Mouse (Mus musculus) gastrocnemius, postnatal 36 days (tissue): ENCODE data around the gene Aip. TPM values are rescaled to one million over a fixed set of nuclear protein-coding genes. Genes with fewer than 3 reads are reported as not detected.

Source experiments
- DNase-seq, 2 experiments: peaks; one replicate each; pipeline ENCODE4 v3.0.0; 2022
- intact Hi-C: fragments of 180-260 bp; cut with DNase I; formaldehyde crosslinking; loops from one replicate; pipeline ENCODE4 v1.15.1; 2025
- total RNA-seq, 2 experiments: library from RNA; stranded (reverse); gene quantifications; 2 replicates each; pipeline ENCODE4 v1.2.3; 2021

The Aip gene
- total RNA-seq, 2 experiments from 2014 or later = 58.2 to 68.0 TPM

GRCm38 (mm10) chr19:4153232-4153654, 27.6 kb upstream of the Aip start, which contains the start of gene Ptprcap:
Gene Ptprcap (plus strand): TSS chr19:4153604.
- no peak for DNase-seq
- intact Hi-C loops = no loop called here

DNA sequence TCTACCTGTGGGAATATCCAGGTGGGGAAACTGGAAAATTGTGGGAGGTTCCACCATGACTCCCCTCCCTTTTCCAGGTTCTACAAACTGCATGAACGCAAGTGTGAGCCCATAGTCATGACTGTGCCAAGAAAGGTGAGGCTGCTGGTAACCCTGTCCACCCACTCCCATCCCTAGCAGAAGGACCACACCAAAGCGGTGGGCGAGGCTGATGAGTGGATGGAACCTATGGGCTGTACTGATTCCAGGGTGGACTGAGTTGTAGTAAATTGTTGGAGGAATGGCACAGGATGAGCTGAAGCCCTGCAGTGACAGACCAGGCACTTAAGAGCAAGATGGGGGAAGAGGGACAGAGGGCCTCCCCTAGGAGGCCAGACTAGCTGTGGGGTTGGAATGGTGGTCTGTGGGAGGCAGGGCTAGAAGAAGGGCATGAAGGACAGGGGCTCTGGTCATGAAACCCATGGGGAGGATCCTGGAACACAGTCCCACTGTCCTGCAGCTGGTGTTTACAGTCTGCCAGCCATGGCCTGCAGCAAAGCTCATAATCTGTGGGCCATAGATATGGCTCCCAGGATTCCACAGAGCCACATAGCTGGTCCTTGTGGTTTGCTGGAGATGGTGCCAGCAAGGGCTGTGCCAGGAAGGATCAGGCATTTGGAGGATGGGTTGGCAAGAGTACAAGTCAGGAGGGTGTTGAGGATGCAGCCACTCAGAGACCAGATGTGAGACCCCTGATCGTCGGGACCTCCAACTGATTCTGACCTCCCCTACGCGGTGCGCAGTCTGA, 27.0 kb upstream of the Aip start:
- DNase-seq = no peak
- intact Hi-C loops = no loop called here

GRCm38 (mm10) chr19:4151898-4152297, 26.2 kb upstream of the Aip start:
- intact Hi-C loops = no loop called here
- DNase-seq = no peak

DNA sequence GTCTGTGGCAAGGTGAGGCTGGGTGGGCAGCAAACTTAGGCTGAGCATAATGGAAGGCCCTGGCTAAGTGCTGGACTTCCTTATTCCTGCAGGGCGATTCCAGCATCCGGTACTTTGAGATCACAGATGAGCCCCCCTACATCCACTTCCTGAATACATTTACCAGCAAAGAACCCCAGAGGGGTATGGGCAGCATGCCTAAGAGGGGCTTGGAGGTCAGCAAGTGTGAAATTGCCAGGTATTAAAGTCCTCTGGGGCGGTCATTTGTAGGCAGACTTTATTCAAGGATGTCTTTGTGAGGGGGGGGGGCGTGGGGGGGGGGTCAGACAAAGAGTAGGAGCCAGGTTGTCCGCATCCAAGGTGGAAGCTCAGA, 25.8 kb upstream of the Aip start:
- no peak for DNase-seq
- intact Hi-C loops = no loop called here

DNA sequence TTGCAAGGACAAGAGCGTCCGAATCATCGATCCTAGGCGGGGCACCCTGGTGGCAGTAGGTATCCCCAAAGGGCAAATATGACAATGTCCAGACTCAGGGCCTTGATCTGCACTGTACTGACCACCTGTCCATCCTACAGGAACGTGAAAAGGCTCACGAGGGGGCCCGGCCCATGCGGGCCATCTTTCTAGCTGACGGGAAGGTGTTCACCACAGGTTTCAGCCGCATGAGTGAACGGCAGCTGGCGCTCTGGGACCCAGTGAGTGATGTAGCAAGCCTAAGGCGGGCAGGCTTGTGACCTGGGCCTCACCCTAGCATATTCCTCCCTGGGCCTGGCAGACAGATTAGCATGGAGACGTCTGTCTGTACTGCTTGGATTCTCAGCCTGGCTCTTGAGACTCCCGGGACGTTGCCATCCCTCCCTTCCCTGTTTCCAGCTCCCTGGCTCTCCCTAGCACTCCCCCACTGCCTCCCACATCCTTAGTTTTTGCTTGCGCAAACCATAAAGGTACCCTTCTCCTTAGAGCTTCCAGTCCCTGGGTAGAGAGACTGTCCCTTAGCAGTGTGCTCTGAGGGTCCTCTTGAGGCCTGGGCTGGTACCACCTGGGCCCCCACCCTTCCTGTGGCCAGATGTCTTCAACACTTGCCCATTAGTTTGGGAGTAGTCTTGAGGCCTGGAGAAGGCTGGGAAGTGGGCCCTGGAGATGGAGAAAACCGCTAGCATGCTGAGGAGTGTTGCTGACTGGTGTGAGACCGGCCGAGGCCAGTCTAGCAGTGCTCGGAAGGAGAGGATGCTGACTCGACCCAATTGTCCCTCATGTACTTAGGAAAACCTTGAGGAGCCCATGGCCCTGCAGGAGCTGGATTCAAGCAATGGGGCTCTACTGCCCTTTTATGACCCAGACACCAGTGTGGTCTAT, 25.2 kb upstream of the Aip start:
- DNase-seq = no peak
- intact Hi-C loops = no loop called here

DNA sequence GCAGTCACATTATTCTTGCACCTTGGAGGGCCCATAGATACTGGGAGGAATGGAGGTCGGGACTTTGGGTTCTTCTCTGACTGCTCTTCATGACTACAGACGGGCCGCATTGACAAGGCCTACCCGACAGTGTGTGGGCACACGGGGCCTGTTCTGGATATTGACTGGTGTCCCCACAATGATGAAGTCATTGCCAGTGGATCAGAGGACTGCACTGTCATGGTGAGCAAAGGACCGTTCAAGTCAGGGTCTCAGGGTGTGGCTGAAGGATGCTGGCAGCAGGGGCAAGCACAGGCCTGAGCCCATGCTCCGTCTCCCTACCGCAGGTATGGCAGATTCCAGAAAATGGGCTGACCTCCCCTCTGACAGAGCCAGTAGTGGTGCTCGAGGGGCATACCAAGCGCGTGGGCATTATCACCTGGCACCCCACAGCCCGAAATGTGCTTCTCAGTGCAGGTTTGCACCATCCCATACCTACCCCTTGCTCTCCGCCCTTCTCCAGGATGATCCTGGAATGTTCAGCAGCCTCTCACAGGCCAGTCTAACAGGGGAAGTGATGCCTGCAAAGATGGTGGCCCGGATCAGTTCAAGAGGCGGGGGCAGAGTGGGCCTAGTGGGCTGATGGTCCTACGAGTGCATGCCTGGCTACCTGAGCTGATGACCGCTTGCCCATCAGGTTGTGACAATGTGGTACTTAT, 24.3 kb upstream of the Aip start:
- DNase-seq = no peak
- intact Hi-C loops = no loop called here

- DNase-seq = no peak
- intact Hi-C loops = no loop called here
These were observed 23.6 kb upstream of the Aip start for GRCm38 (mm10) chr19:4149283-4149682.

- DNase-seq = no peak
- intact Hi-C loops = no loop called here
These were observed 23.2 kb upstream of the Aip start for GRCm38 (mm10) chr19:4148819-4149218.

- peak; percentile 97 to 98 for DNase-seq
- intact Hi-C loops = no loop called here
These were observed 22.8 kb upstream of the Aip start, which contains the start of gene Coro1b for GRCm38 (mm10) chr19:4148491-4148806. Gene Coro1b (plus strand): TSS chr19:4148619.

DNA sequence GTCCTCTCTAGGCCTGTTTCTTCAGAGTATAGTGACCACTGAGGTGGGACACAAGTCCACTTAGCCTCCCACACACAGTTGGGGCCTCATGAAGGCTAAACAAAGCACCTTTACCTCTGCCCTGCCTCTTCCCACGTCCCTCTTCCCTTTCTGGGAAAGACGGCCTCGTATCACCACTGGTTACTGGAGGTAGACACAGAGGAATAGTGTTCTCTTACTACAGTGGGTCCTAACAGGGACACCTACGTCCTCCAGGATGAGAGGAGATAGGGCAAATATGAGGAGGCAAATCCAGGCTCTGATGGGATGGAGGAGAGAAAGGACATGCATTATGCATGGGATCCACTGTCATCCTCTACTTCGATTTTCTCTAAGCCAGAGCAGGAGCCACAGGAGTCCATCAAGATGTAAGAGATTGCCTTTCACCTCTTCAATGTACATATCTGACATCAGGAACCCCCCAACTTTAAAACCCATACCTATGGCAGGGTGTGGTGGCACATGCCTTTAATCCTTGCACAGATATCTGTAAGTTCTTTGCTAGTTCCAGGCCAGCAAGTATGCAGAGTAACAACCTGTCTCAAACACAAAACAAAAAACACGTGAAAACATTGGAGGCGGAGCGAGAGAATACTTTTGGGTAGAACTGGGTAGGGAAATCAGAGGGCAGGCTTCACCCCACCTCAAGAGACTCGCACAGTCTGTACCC, 22.3 kb upstream of the Aip start:
- no peak for DNase-seq
- intact Hi-C loops = no loop called here

DNA sequence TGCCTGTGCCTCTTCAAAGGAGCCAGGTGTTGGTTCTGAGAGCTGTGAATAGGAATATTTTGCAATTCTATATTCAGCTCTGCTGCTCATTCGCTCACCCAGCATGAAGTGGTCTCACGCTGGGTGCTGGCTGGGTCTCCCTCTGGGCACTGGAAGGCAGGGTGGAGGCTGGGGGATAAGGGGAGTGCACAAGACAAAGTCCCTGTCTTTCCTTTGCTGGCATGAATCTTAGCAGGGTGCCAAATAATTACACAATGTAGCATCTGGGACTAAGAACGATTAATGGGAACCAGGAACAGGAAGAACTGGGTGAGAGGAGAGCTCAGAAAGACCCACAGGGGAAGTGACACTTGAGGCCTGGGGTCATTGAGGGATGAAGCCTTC, 21.4 kb upstream of the Aip start:
- no peak for DNase-seq

GRCm38 (mm10) chr19:4146366-4147021, 20.8 kb upstream of the Aip start:
- intact Hi-C loops = no loop called here

More for the DNA sequence above, 21.4 kb upstream of the Aip start:
- intact Hi-C loops = no loop called here

DNA sequence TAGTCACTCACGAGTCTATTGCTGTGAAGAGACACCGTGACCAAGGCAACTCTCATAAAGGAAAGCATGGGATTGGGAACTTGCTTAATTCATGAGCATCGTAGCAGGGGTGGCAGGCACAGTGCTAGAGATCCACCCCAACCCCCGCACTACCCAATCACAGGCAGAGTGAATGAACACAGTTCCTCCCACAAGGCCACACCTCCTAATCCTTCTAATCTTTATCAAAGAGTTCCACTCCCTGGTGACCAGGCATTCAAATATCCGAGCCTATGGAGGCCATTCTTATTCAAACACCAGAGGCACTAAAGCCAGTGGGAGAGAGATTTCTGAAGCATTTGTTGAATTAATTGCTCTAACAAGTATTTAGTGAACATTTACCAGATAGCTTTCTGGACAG, 20.3 kb upstream of the Aip start:
- intact Hi-C loops = no loop called here
- DNase-seq = no peak

More at GRCm38 (mm10) chr19:4146366-4147021, 20.8 kb upstream of the Aip start:
- DNase-seq = no peak

- intact Hi-C loops = no loop called here
- no peak for DNase-seq
These were observed 19.2 kb upstream of the Aip start for GRCm38 (mm10) chr19:4144550-4145498.

- DNase-seq = no peak
- intact Hi-C loops = no loop called here
These were observed 18.2 kb upstream of the Aip start, which contains the start of gene Cabp4 for GRCm38 (mm10) chr19:4143759-4144268. Gene Cabp4 (minus strand): TSS chr19:4144033.

- DNase-seq = no peak
- intact Hi-C loops = no loop called here
These were observed 16.9 kb upstream of the Aip start for GRCm38 (mm10) chr19:4142416-4143173.

- no peak for DNase-seq
- intact Hi-C loops = no loop called here
These were observed 14.5 kb upstream of the Aip start for GRCm38 (mm10) chr19:4140147-4140546.

DNA sequence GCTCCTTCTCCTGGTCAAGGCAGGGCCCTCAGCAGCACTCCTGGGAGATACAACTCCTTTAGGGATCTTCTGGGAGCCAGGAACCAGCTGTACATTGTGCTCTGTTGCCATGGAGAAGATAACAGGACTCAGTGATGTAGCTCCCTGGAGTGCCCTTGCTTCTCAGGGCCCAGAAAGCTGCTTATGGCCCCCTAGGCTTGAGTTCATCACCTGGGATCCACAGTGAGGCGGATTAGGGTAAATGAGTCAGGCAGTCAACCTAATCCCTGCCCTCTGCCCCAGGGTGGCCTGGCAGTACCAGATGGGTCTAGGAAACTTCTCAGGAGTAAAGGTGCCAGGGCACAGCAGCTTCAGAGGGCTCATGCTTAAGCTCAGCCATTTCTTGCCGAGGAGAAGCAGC, 13.8 kb upstream of the Aip start, which contains the start of gene Gpr152:
Gene Gpr152, plus strand, starts transcription at position 342 of the 400 bp plus-strand sequence.
- DNase-seq = no peak
- intact Hi-C loops = loop anchor here (5.0 kb wide), 1 partner anchor 42 kb away; the partner anchor contains the start of genes Cdk2ap2 and Pitpnm1
